Mouse (Mus musculus) heart, embryonic 14.5 days (tissue): Measurements from ENCODE around the gene Tmem131. TPM values are rescaled to one million over a fixed set of nuclear protein-coding genes. Genes with fewer than 3 reads are reported as not detected.

ENCODE experiments used
- ATAC-seq: fragments of 200-750 bp; cut with Nextera tagmentation; 2 replicates; pipeline ENCODE4 v1.8.0; 2017; ENCODE audit warnings: low read depth, moderate TSS enrichment; ENCODE audit not compliant: insufficient number of reproducible peaks, insufficient read depth, low FRiP score
- H3K27ac ChIP-seq, 2 experiments: fragments of 200-500 bp in 1 of 2; fragments of 300-500 bp in 1 of 2; sonication (generic) in 1 of 2; replicated peaks in 1 of 2; 2 replicates each; pipeline ENCODE4 v1.5.1; 2012 to 2014; ENCODE audit warnings: low read depth in 2 of 2, low read length in 2 of 2, control low read depth in 1 of 2, mild to moderate bottlenecking in 1 of 2, mixed read lengths in 1 of 2; ENCODE audit not compliant: control insufficient read depth in 1 of 2, insufficient read depth in 1 of 2
- H3K27me3 ChIP-seq: fragments of 300-500 bp; sonication (generic); 2 replicates; pipeline ENCODE4 v1.6.1; 2014; ENCODE audit warnings: mild to moderate bottlenecking, low read length, control low read depth; ENCODE audit not compliant: control insufficient read depth, insufficient read depth
- H3K36me3 ChIP-seq: fragments of 300-500 bp; sonication (generic); 2 replicates; pipeline ENCODE4 v1.6.1; 2014; ENCODE audit warnings: mild to moderate bottlenecking, control low read depth, low read length, mixed read lengths; ENCODE audit not compliant: control insufficient read depth, insufficient read depth
- H3K4me1 ChIP-seq, 2 experiments: fragments of 200-500 bp in 1 of 2; fragments of 300-500 bp in 1 of 2; sonication (generic) in 1 of 2; 2 replicates each; pipeline ENCODE4 v1.6.1; 2012 to 2014; ENCODE audit warnings: low read length in 2 of 2, control low read depth in 1 of 2, mixed read lengths in 1 of 2; ENCODE audit not compliant: control insufficient read depth in 2 of 2, insufficient read depth in 2 of 2
- H3K4me2 ChIP-seq: fragments of 300-500 bp; sonication (generic); 2 replicates; pipeline ENCODE4 v1.6.1; 2014; ENCODE audit warnings: mild to moderate bottlenecking, low read length
- H3K4me3 ChIP-seq, 2 experiments: fragments of 200-500 bp in 1 of 2; fragments of 300-500 bp in 1 of 2; sonication (generic) in 1 of 2; 2 replicates each; pipeline ENCODE4 v1.5.1; 2012 to 2014; ENCODE audit warnings: low read length in 2 of 2, mild to moderate bottlenecking in 2 of 2, control low read depth in 1 of 2, low read depth in 1 of 2, moderate library complexity in 1 of 2; ENCODE audit not compliant: control insufficient read depth in 1 of 2, insufficient read depth in 1 of 2
- H3K9ac ChIP-seq: fragments of 300-500 bp; sonication (generic); 2 replicates; pipeline ENCODE4 v1.6.1; 2014; ENCODE audit warnings: mild to moderate bottlenecking, low read length
- H3K9me3 ChIP-seq: fragments of 300-500 bp; sonication (generic); 2 replicates; pipeline ENCODE4 v1.6.1; 2016; ENCODE audit warnings: low read length, control low read depth; ENCODE audit not compliant: control insufficient read depth
- WGBS: fragments of 180-500 bp; shearing (Covaris S2); extraction: QIAGEN DNeasy Blood & Tissue Kit; methylation state at CpG from one replicate; pipeline ENCODE4 v1.1.7; 2014; 5-methylcytosine and 5-hydroxymethylcytosine counted together
- polyA plus RNA-seq: library from polyadenylated mRNA; unstranded; fragments of >200 nt; fragmentation: Nextera tagmentation; extraction: Ambion mirVana; gene quantifications from 2 replicates; pipeline ENCODE4 v1.2.1, GENCODE M21; 2014

Gene Tmem131
- polyA plus RNA-seq, 1 experiment from 2014 or later, result 10.0 TPM

- WGBS, result 46% methylated on average over 3 of the region's 3 CpGs
- ATAC-seq, result no peak
Observed at GRCm38 (mm10) chr1:36904084-36904451, 39.4 kb downstream of the Tmem131 start.

GRCm38 (mm10) chr1:36903376-36904083 is 39.9 kb downstream of the Tmem131 start:
- H3K27me3 ChIP-seq, result no peaks in the 10 kb centered on the region
- 91% methylated on average over 15 of the region's 15 CpGs for WGBS

More at GRCm38 (mm10) chr1:36904084-36904451, 39.4 kb downstream of the Tmem131 start:
- Histone ChIP-seq H3K4me2 (no peak overlapping the region), H3K27me3 (no peaks in the 10 kb centered on the region), H3K4me3 (no peak overlapping the region), H3K36me3 (no peaks in the 10 kb centered on the region), H3K4me1 (peaks cover 0 to 14% of the 10 kb centered on the region in 2 experiments; a peak in 1 of 4 replicates), H3K27ac (no peak overlapping the region), H3K9ac (no peak overlapping the region), H3K9me3 (no peaks in the 10 kb centered on the region)

GRCm38 (mm10) chr1:36902533-36903315 is 40.7 kb downstream of the Tmem131 start:
- Histone ChIP-seq H3K4me1 (peaks cover 0 to 14% of the 10 kb centered on the region in 2 experiments; a peak in 1 of 4 replicates), H3K36me3 (no peaks in the 10 kb centered on the region), H3K27ac (no peak overlapping the region), H3K27me3 (no peaks in the 10 kb centered on the region), H3K4me3 (no peak overlapping the region), H3K4me2 (no peak overlapping the region), H3K9ac (no peak overlapping the region), H3K9me3 (no peaks in the 10 kb centered on the region)
- ATAC-seq, result no peak
- 89% methylated on average over 11 of the region's 11 CpGs for WGBS

More at GRCm38 (mm10) chr1:36903376-36904083, 39.9 kb downstream of the Tmem131 start:
- no peak for ATAC-seq
- Histone ChIP-seq H3K9ac (no peak overlapping the region), H3K4me2 (no peak overlapping the region), H3K4me1 (peaks cover 0 to 14% of the 10 kb centered on the region in 2 experiments; a peak in 1 of 4 replicates), H3K27ac (no peak overlapping the region), H3K9me3 (no peaks in the 10 kb centered on the region), H3K36me3 (no peaks in the 10 kb centered on the region), H3K4me3 (no peak overlapping the region)

- Histone ChIP-seq H3K9ac (no peak overlapping the region), H3K4me3 (no peak overlapping the region), H3K27ac (no peak overlapping the region), H3K27me3 (no peaks in the 10 kb centered on the region), H3K9me3 (no peaks in the 10 kb centered on the region), H3K4me2 (no peak overlapping the region), H3K4me1 (0 out of 4 replicates have a peak, but pooled peaks cover 0 to 8% of the 10 kb centered on the region in 2 experiments), H3K36me3 (no peaks in the 10 kb centered on the region)
- no peak for ATAC-seq
- WGBS, result 92% methylated on average over 2 of the region's 2 CpGs
Observed at GRCm38 (mm10) chr1:36899622-36900021, 43.8 kb downstream of the Tmem131 start.

- no peak overlapping the region for H3K27ac ChIP-seq
- no peak overlapping the region for H3K9ac ChIP-seq
- WGBS, result 92% methylated on average over 4 of the region's 4 CpGs
Observed at GRCm38 (mm10) chr1:36896423-36896822, 47.0 kb downstream of the Tmem131 start.

GRCm38 (mm10) chr1:36895452-36895851 is 48.0 kb downstream of the Tmem131 start:
- 72% methylated on average over 3 of the region's 3 CpGs for WGBS

More at GRCm38 (mm10) chr1:36896423-36896822, 47.0 kb downstream of the Tmem131 start:
- no peak overlapping the region for H3K4me3 ChIP-seq
- ATAC-seq, result no peak
- H3K36me3 ChIP-seq, result no peaks in the 10 kb centered on the region
- H3K9me3 ChIP-seq, result no peaks in the 10 kb centered on the region
- H3K4me1 ChIP-seq, result peaks cover 1 to 2% of the 10 kb centered on the region in 2 experiments
- H3K4me2 ChIP-seq, result no peak overlapping the region
- no peaks in the 10 kb centered on the region for H3K27me3 ChIP-seq

GRCm38 (mm10) chr1:36894136-36894535 is 49.3 kb downstream of the Tmem131 start:
- no peak for ATAC-seq
- H3K36me3 ChIP-seq, result no peaks in the 10 kb centered on the region
- no peaks in the 10 kb centered on the region for H3K27me3 ChIP-seq
- 78% methylated on average over 3 of the region's 3 CpGs for WGBS
- no peak overlapping the region for H3K4me2 ChIP-seq
- no peak overlapping the region for H3K9ac ChIP-seq
- H3K27ac ChIP-seq, result no peak overlapping the region
- H3K9me3 ChIP-seq, result no peaks in the 10 kb centered on the region
- H3K4me3 ChIP-seq, result no peak overlapping the region
- H3K4me1 ChIP-seq, result peaks cover 7 to 17% of the 10 kb centered on the region in 2 experiments

More at GRCm38 (mm10) chr1:36895452-36895851, 48.0 kb downstream of the Tmem131 start:
- ATAC-seq, result no peak
- Histone ChIP-seq H3K4me3 (no peak overlapping the region), H3K4me2 (no peak overlapping the region), H3K4me1 (peaks cover 7 to 12% of the 10 kb centered on the region in 2 experiments), H3K27ac (no peak overlapping the region), H3K9me3 (no peaks in the 10 kb centered on the region), H3K9ac (no peak overlapping the region), H3K36me3 (no peaks in the 10 kb centered on the region), H3K27me3 (no peaks in the 10 kb centered on the region)
